Mouse (Mus musculus) neural tube, embryonic 13.5 days (tissue): ENCODE measurements around the gene Adk. TPM values are rescaled to one million over a fixed set of nuclear protein-coding genes. Genes with fewer than 3 reads are reported as not detected.

Experiments
- ATAC-seq: fragments of 200-750 bp; cut with Nextera tagmentation; 2 replicates; pipeline ENCODE4 v1.8.0; 2017; ENCODE audit warnings: low read depth, mild to moderate bottlenecking, moderate TSS enrichment, moderate library complexity
- H3K27ac ChIP-seq: fragments of 300-500 bp; sonication (generic); replicated peaks from 2 replicates; pipeline ENCODE4 v1.5.1; 2015; ENCODE audit warnings: moderate library complexity, mild to moderate bottlenecking, inconsistent platforms
- H3K27me3 ChIP-seq: fragments of 300-500 bp; sonication (generic); 2 replicates; pipeline ENCODE4 v1.6.1; 2015; ENCODE audit warnings: mild to moderate bottlenecking, inconsistent platforms
- H3K36me3 ChIP-seq: fragments of 300-500 bp; sonication (generic); 2 replicates; pipeline ENCODE4 v1.6.1; 2015; ENCODE audit warnings: mild to moderate bottlenecking, inconsistent platforms
- H3K4me1 ChIP-seq: fragments of 300-500 bp; sonication (generic); replicated peaks from 2 replicates; pipeline ENCODE4 v1.6.1; 2015; ENCODE audit warnings: inconsistent platforms
- H3K4me2 ChIP-seq: fragments of 300-500 bp; sonication (generic); 2 replicates; pipeline ENCODE4 v1.6.1; 2015; ENCODE audit warnings: inconsistent platforms, mild to moderate bottlenecking, moderate library complexity
- H3K4me3 ChIP-seq: fragments of 300-500 bp; sonication (generic); 2 replicates; pipeline ENCODE4 v1.5.1; 2015; ENCODE audit warnings: mild to moderate bottlenecking, inconsistent platforms
- H3K9ac ChIP-seq: fragments of 300-500 bp; sonication (generic); 2 replicates; pipeline ENCODE4 v1.6.1; 2015; ENCODE audit warnings: moderate library complexity, mild to moderate bottlenecking, inconsistent platforms
- H3K9me3 ChIP-seq: fragments of 300-500 bp; sonication (generic); 2 replicates; pipeline ENCODE4 v1.6.1; 2016; ENCODE audit warnings: inconsistent platforms
- WGBS: fragments of 180-500 bp; shearing (Covaris S2); methylation state at CpG from one replicate; pipeline ENCODE4 v1.1.7; 2015; 5-methylcytosine and 5-hydroxymethylcytosine counted together
- polyA plus RNA-seq: library from polyadenylated mRNA; unstranded; fragments of >200 nt; fragmentation: Nextera tagmentation; extraction: Ambion mirVana; gene quantifications from 2 replicates; pipeline ENCODE4 v1.2.1, GENCODE M21; 2015

Adk gene
- polyA plus RNA-seq, 1 experiment from 2014 or later: 39.0 TPM

GRCm38 (mm10) chr14:21402157-21402601 is 349.8 kb downstream of the Adk start:
- Histone ChIP-seq H3K27me3 (no peaks in the 10 kb centered on the region), H3K4me3 (no peak overlapping the region), H3K36me3 (no peaks in the 10 kb centered on the region), H3K27ac (peak overlapping the region; percentile 69), H3K4me1 (peaks cover 15% of the 10 kb centered on the region), H3K4me2 (0 out of 2 replicates have a peak overlapping the region, but pooled peaks have one; percentile 13), H3K9ac (peak overlapping the region; percentile 38; the same call in 1 of the 2 replicates), H3K9me3 (0 out of 2 replicates have a peak, but pooled peaks cover 5% of the 10 kb centered on the region)
- ATAC-seq: peak; percentile 72
- WGBS: 24% methylated on average over 8 of the region's 8 CpGs

DNA sequence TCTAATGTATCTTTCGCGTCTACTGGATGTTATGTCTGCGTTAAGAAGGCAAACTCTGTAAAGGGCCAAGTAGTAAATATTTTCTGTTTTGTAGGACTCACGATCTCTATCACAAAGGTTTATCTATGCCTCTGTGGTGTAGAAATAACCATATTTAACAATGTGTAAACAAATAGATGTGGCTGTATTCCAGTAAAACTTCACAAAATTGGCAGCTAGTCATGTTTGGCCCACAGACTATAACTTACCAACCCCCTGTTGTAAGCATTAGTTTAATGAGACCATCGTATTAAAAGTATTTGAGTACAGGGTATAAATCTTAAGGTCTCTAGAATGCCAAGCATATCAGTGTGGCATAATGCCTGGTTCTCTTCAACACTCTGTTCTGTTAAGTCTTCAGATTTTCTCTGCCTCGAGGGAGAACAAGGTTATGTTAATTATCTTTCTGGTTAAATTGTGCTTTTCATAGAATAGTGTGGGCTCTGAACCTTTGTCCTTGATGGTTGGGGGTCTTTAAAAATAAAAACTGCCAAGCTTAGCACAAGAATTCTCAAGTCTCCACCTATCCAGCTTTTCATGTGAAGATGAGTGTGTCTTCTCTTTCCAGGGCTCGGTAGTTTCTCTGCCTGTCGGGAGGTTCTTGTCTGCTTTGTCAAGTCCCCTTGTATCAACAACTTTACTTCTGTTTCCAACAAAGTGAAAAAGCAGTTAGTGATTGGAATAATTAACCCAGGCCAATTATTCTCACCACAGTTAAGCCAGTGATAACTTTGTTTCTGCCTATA is 350.4 kb downstream of the Adk start:
- Histone ChIP-seq H3K4me2 (0 out of 2 replicates have a peak overlapping the region, but pooled peaks have one; percentile 13), H3K4me1 (peaks cover 15% of the 10 kb centered on the region), H3K27ac (peak overlapping the region; percentile 69), H3K9ac (0 out of 2 replicates have a peak overlapping the region, but pooled peaks have one; percentile 38), H3K27me3 (no peaks in the 10 kb centered on the region), H3K9me3 (0 out of 2 replicates have a peak, but pooled peaks cover 5% of the 10 kb centered on the region), H3K4me3 (no peak overlapping the region), H3K36me3 (no peaks in the 10 kb centered on the region)
- WGBS: 44% methylated on average over 8 of the region's 8 CpGs
- no peak for ATAC-seq

GRCm38 (mm10) chr14:21406946-21407345 is 354.6 kb downstream of the Adk start:
- Histone ChIP-seq H3K9me3 (no peaks in the 10 kb centered on the region), H3K4me1 (peaks cover 34% of the 10 kb centered on the region), H3K27me3 (no peaks in the 10 kb centered on the region), H3K9ac (no peak overlapping the region), H3K4me2 (no peak overlapping the region), H3K4me3 (no peak overlapping the region), H3K36me3 (no peaks in the 10 kb centered on the region), H3K27ac (no peak overlapping the region)
- WGBS: 85% methylated on average over 5 of the region's 5 CpGs
- no peak for ATAC-seq

GRCm38 (mm10) chr14:21408846-21409245 is 356.5 kb downstream of the Adk start:
- Histone ChIP-seq H3K9me3 (no peaks in the 10 kb centered on the region), H3K9ac (no peak overlapping the region), H3K36me3 (no peaks in the 10 kb centered on the region), H3K4me2 (no peak overlapping the region), H3K4me1 (peaks cover 20% of the 10 kb centered on the region), H3K27ac (peak overlapping the region; percentile 23; the same call in 1 of the 2 replicates), H3K4me3 (no peak overlapping the region), H3K27me3 (no peaks in the 10 kb centered on the region)
- 47% methylated on average over 4 of the region's 4 CpGs for WGBS
- ATAC-seq: no peak

DNA sequence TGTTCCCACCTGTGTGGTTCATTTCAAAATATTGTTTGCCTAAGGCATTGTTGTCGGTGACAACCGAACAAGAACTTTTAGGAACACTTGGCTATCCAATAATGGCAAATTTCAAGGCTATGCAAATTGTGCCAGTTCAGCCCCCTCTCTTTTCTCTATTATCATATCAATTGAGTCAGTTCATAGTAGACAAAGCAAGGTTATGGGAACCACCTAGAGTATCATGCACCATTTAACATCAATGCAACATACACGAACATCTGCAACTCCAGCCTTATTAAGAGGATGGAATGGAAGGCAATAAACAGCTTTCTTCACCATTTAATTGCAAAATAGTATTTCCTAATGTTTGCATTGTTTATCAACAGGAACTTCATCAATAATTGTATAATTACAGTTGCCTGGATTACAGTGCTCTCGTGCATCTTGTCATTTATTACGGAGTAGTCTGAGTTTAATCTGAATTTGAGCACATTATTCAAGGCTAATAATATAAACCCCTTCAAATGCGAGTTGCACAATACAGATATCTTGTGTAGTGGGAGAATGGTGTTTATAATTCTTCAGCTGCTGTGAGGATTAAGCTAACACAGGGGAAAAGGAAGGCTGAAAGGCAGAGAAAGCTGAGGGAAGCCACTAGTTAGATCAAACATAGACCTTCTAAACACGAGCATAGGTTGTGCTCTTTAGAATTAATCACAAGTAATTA is 358.5 kb downstream of the Adk start:
- H3K27me3 ChIP-seq: no peaks in the 10 kb centered on the region
- H3K9me3 ChIP-seq: no peaks in the 10 kb centered on the region
- H3K4me2 ChIP-seq: no peak overlapping the region
- WGBS: 30% methylated on average over 7 of the region's 7 CpGs
- H3K4me3 ChIP-seq: no peak overlapping the region
- H3K27ac ChIP-seq: 0 out of 2 replicates have a peak overlapping the region, but pooled peaks have one; percentile 1
- peaks cover 20% of the 10 kb centered on the region for H3K4me1 ChIP-seq
- H3K36me3 ChIP-seq: no peaks in the 10 kb centered on the region
- no peak overlapping the region for H3K9ac ChIP-seq
- peak; percentile 61; the same call in 1 of the 2 replicates for ATAC-seq

DNA sequence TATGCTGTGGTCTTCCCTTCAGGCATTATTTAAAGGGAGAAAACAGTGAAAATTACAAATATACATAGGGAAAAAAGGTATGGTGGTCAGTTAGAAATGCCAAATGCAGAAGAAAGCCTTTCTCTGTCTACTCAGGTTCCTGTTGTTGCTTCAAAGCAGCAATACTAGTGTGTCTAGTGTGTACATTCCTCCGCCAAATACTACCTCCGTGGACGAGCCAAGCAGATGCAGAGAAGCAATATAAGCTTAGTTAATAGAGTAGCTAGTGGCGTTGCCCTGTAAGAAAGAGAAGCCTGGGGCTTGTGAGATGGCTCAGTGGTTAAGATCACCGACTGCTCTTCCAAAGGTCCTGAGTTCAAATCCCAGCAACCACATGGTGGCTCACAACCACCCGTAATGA is 359.1 kb downstream of the Adk start:
- 61% methylated on average over 6 of the region's 6 CpGs for WGBS
- no peak overlapping the region for H3K4me3 ChIP-seq
- H3K9ac ChIP-seq: no peak overlapping the region
- peaks cover 20% of the 10 kb centered on the region for H3K4me1 ChIP-seq
- H3K27ac ChIP-seq: 0 out of 2 replicates have a peak overlapping the region, but pooled peaks have one; percentile 1
- no peaks in the 10 kb centered on the region for H3K36me3 ChIP-seq
- H3K9me3 ChIP-seq: no peaks in the 10 kb centered on the region
- no peak overlapping the region for H3K4me2 ChIP-seq
- H3K27me3 ChIP-seq: no peaks in the 10 kb centered on the region
- no peak for ATAC-seq

DNA sequence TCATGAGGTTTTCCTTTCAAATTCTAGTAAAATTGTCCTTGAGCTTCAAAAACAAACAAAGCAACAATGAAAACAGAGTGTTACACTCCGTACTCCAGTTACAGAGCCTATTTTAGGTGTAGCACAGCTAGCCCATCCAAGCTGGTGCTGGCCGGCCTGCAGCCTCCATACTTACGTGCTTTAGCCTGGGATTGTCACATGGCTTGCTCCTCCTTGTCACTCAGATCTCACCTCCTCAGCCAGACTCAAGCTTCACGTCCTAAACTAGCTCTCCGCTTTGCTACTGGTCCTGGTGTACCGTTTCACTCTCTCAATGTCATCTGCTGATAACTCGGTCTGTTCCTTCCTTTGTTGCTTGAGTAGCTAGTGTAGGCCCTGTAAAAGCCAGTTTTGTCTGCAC is 366.0 kb downstream of the Adk start:
- no peak for ATAC-seq
- Histone ChIP-seq H3K27me3 (no peaks in the 10 kb centered on the region), H3K4me3 (no peak overlapping the region), H3K4me2 (no peak overlapping the region), H3K4me1 (peaks cover 10% of the 10 kb centered on the region; the same call in 1 of the 2 replicates), H3K9ac (no peak overlapping the region), H3K9me3 (no peaks in the 10 kb centered on the region), H3K36me3 (no peaks in the 10 kb centered on the region), H3K27ac (no peak overlapping the region)
- WGBS: 86% methylated on average over 7 of the region's 7 CpGs

- WGBS: 63% methylated on average over 7 of the region's 7 CpGs
These were observed 375.0 kb downstream of the Adk start for GRCm38 (mm10) chr14:21427369-21427768.

DNA sequence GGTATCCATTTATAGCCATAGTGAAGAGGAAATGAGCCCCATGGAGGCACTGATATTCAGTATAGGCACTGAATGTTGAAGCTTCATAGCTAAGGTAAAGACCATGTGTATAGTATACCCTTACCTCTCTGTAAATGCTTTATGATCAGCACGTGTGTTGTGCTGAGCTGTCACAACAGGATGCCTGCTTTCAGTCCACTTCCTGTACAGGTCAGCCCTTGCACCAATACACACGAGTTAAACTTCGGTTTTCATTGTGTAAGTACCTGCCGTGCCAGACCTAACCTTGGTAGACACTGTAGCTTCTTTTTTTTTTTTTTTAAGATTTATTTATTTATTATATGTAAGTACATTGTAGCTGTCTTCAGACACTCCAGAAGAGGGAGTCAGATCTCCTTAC is 381.0 kb downstream of the Adk start:
- Histone ChIP-seq H3K9ac (no peak overlapping the region), H3K27me3 (no peaks in the 10 kb centered on the region), H3K4me1 (peaks cover 2% of the 10 kb centered on the region; the same call in 1 of the 2 replicates), H3K9me3 (no peaks in the 10 kb centered on the region), H3K4me2 (no peak overlapping the region), H3K4me3 (no peak overlapping the region), H3K36me3 (no peaks in the 10 kb centered on the region), H3K27ac (no peak overlapping the region)
- WGBS: 86% methylated on average over 4 of the region's 4 CpGs
- no peak for ATAC-seq

More at GRCm38 (mm10) chr14:21427369-21427768, 375.0 kb downstream of the Adk start:
- no peaks in the 10 kb centered on the region for H3K36me3 ChIP-seq
- H3K9me3 ChIP-seq: no peaks in the 10 kb centered on the region
- H3K9ac ChIP-seq: no peak overlapping the region
- no peak for ATAC-seq
- no peak overlapping the region for H3K27ac ChIP-seq
- H3K4me3 ChIP-seq: no peak overlapping the region
- H3K4me1 ChIP-seq: peaks cover 13% of the 10 kb centered on the region
- no peaks in the 10 kb centered on the region for H3K27me3 ChIP-seq
- no peak overlapping the region for H3K4me2 ChIP-seq

GRCm38 (mm10) chr14:21433995-21434394 is 381.6 kb downstream of the Adk start:
- 84% methylated on average over 5 of the region's 5 CpGs for WGBS
- Histone ChIP-seq H3K27me3 (no peaks in the 10 kb centered on the region), H3K4me1 (no peaks in the 10 kb centered on the region; the same call in 1 of the 2 replicates), H3K27ac (no peak overlapping the region), H3K36me3 (no peaks in the 10 kb centered on the region), H3K4me3 (no peak overlapping the region), H3K4me2 (no peak overlapping the region), H3K9ac (no peak overlapping the region), H3K9me3 (no peaks in the 10 kb centered on the region)
- ATAC-seq: no peak

DNA sequence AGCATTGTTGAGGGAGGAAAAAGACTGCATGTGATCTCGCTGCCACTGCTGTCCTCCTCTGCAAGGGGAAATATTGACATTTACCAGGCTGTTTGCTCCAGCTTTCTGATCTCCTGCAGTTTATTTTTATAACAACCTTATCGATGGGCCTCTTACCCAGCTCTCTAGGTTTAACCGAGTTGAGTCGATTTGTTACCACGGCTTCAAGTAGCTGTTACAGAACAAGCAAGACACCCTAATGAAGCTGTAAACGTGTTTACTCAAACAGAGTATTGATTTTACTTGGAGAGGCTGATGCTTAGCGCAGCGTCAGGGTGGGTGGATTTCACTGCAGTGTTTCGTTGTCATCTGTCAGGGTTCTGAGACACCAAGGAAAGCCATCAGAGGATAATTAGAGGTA is 382.3 kb downstream of the Adk start:
- ATAC-seq: no peak
- Histone ChIP-seq H3K27ac (no peak overlapping the region), H3K36me3 (no peaks in the 10 kb centered on the region), H3K4me3 (no peak overlapping the region), H3K4me1 (no peaks in the 10 kb centered on the region; the same call in 1 of the 2 replicates), H3K9me3 (no peaks in the 10 kb centered on the region), H3K9ac (no peak overlapping the region), H3K4me2 (no peak overlapping the region), H3K27me3 (no peaks in the 10 kb centered on the region)
- WGBS: 68% methylated on average over 9 of the region's 9 CpGs

DNA sequence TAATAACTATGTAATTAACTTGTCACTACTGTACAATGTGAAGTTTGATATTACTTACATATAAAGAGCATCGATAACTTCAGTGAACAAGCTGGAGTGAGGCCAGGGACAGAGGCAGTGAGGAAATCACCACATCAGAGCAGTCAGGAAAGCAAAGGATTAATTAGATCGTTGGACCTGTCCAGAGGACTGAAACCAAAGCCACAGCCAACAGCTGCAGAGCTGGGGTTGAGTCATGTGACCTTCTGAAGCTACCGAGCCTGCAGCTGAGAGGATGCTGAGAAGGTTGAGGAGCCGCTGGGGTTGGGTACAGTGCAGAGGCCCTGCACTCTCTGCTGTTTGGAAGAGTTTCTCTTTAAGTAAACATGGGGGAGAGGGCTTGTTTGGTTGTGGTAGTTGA is 387.4 kb downstream of the Adk start:
- H3K27me3 ChIP-seq: no peaks in the 10 kb centered on the region
- no peak for ATAC-seq
- no peak overlapping the region for H3K4me2 ChIP-seq
- no peaks in the 10 kb centered on the region; the same call in 1 of the 2 replicates for H3K4me1 ChIP-seq
- no peak overlapping the region for H3K27ac ChIP-seq
- no peak overlapping the region for H3K9ac ChIP-seq
- H3K36me3 ChIP-seq: no peaks in the 10 kb centered on the region
- H3K9me3 ChIP-seq: no peaks in the 10 kb centered on the region
- no peak overlapping the region for H3K4me3 ChIP-seq
- 48% methylated on average over 4 of the region's 4 CpGs for WGBS
